Mouse (Mus musculus) limb, embryonic 11.5 days (tissue): ENCODE data around the gene Tmed1. TPM values are rescaled to one million over a fixed set of nuclear protein-coding genes. Genes with fewer than 3 reads are reported as not detected.
A peak's percentile ranks its signal among the peaks of the same experiment; 100 is the strongest.

Experiments
- ATAC-seq: fragments of 200-750 bp; cut with Nextera tagmentation; 2 replicates; pipeline ENCODE4 v1.8.0; 2017; ENCODE audit warnings: low read depth; ENCODE audit not compliant: insufficient number of reproducible peaks, low FRiP score, low TSS enrichment
- DNase-seq: peaks from one replicate; pipeline ENCODE4 v3.0.0-alpha.2; 2015; ENCODE audit warnings: low spot score
- H3K27ac ChIP-seq: fragments of 300-500 bp; sonication (generic); replicated peaks from 2 replicates; pipeline ENCODE4 v1.5.1; 2014; ENCODE audit warnings: low read depth, mild to moderate bottlenecking, low read length
- H3K27me3 ChIP-seq: fragments of 300-500 bp; sonication (generic); 2 replicates; pipeline ENCODE4 v1.6.1; 2014; ENCODE audit warnings: mild to moderate bottlenecking, low read length, mixed read lengths; ENCODE audit not compliant: control insufficient read depth, insufficient read depth
- H3K36me3 ChIP-seq: fragments of 300-500 bp; sonication (generic); 2 replicates; pipeline ENCODE4 v1.6.1; 2014; ENCODE audit warnings: mild to moderate bottlenecking, low read length, moderate library complexity, mixed read lengths; ENCODE audit not compliant: control insufficient read depth, insufficient read depth
- H3K4me1 ChIP-seq: fragments of 300-500 bp; sonication (generic); 2 replicates; pipeline ENCODE4 v1.6.1; 2014; ENCODE audit warnings: low read length, mixed read lengths; ENCODE audit not compliant: control insufficient read depth, insufficient read depth
- H3K4me2 ChIP-seq: fragments of 300-500 bp; sonication (generic); 2 replicates; pipeline ENCODE4 v1.6.1; 2014; ENCODE audit warnings: low read depth, mild to moderate bottlenecking, moderate library complexity; ENCODE audit not compliant: severe bottlenecking
- H3K4me3 ChIP-seq: fragments of 300-500 bp; sonication (generic); 2 replicates; pipeline ENCODE4 v1.5.1; 2014; ENCODE audit warnings: low read depth, low read length
- H3K9ac ChIP-seq: fragments of 300-500 bp; sonication (generic); 2 replicates; pipeline ENCODE4 v1.6.1; 2014; ENCODE audit warnings: mild to moderate bottlenecking, low read length
- H3K9me3 ChIP-seq: fragments of 300-500 bp; sonication (generic); 2 replicates; pipeline ENCODE4 v1.6.1; 2016; ENCODE audit warnings: low read length; ENCODE audit not compliant: control insufficient read depth
- WGBS: fragments of 180-500 bp; shearing (Covaris S2); extraction: QIAGEN DNeasy Blood & Tissue Kit; methylation state at CpG from one replicate; pipeline ENCODE4 v1.1.7; 2014; 5-methylcytosine and 5-hydroxymethylcytosine counted together
- polyA plus RNA-seq: library from polyadenylated mRNA; unstranded; fragments of >200 nt; fragmentation: Nextera tagmentation; extraction: Ambion mirVana; gene quantifications from 2 replicates; pipeline ENCODE4 v1.2.1, GENCODE M21; 2014

Tmed1 gene
- polyA plus RNA-seq, 1 experiment from 2014 or later, result 99.6 TPM

DNA sequence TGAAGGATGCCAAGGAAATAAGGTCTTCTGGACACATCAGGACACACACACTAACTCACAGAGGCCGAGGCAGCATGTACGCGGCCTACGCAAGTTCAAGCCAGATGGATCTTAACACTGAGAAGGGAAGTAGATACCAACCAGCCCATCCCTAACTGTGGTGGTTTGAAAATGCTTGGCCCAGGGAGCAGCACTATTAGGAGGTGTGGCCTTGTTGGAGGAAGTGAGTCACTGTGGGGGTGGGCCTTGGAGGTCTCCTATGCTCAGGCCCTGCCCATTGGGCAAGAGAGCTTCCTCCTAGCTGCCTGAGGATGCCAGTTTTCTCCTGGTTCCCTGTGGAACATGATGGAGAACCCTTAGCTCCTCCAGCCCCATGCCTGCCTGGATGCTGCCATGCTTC lies 3.4 kb upstream of the Tmed1 start:
- WGBS, result 98% methylated on average over 4 of the region's 4 CpGs
- no peak for ATAC-seq

DNA sequence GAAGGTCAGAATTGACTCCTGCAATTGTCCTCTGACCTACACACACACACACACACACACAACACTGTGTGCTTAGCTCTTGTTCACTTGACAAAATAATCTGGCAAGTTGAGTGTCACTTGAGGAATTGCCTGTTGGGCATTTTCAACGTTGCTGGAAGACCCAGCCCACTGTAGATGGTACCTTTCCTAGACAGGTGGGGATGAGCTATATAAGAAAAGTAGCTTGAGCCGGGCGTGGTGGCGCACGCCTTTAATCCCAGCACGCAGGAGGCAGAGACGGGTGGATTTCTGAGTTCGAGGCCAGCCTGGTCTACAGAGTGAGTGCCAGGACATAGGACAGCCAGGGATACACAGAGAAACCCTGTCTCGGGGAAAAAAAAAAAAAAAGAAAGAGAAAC lies 1.0 kb upstream of the Tmed1 start:
- Histone ChIP-seq H3K4me3 (peak overlapping the region; percentile 51), H3K27me3 (no peaks in the 10 kb centered on the region), H3K9me3 (no peaks in the 10 kb centered on the region), H3K4me1 (peaks cover 7% of the 10 kb centered on the region), H3K9ac (no peak overlapping the region; the same call in 1 of the 2 replicates), H3K27ac (no peak overlapping the region), H3K36me3 (peaks cover 10% of the 10 kb centered on the region), H3K4me2 (peak overlapping the region; percentile 62)
- DNase-seq (no peak), ATAC-seq (no peak)
- WGBS, result 81% methylated on average over 9 of the region's 9 CpGs

More for the DNA sequence above, 3.4 kb upstream of the Tmed1 start:
- H3K27me3 ChIP-seq, result no peaks in the 10 kb centered on the region
- H3K4me1 ChIP-seq, result peaks cover 7% of the 10 kb centered on the region
- no peak overlapping the region for H3K4me3 ChIP-seq
- no peak overlapping the region for H3K9ac ChIP-seq
- no peak overlapping the region for H3K27ac ChIP-seq
- no peak for DNase-seq
- no peaks in the 10 kb centered on the region for H3K9me3 ChIP-seq
- H3K36me3 ChIP-seq, result peaks cover 2% of the 10 kb centered on the region; the same call in 1 of the 2 replicates
- no peak overlapping the region for H3K4me2 ChIP-seq

DNA sequence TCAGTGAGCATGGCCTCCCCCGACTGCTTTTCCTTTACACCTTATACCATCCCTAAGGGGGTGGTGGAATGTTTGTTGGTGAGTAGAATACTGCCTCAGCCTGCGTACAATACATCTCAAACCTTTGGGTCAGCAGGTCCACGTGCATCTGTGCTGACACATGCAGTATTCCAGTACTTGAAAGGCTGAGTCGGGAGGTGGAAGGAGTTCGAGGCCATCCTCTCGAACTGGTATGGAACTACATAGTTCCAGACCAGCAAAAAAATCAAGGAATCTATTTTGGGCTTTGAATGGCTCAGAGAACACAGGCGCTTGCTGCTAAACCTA lies 600 bp upstream of the Tmed1 start:
- no peak for DNase-seq
- 8% methylated on average over 7 of the region's 7 CpGs for WGBS
- no peak for ATAC-seq
- peak overlapping the region; percentile 16; the same call in 1 of the 2 replicates for H3K27ac ChIP-seq
- H3K4me3 ChIP-seq, result peak overlapping the region; percentile 51
- no peaks in the 10 kb centered on the region for H3K9me3 ChIP-seq
- peak overlapping the region; percentile 53 for H3K9ac ChIP-seq
- no peaks in the 10 kb centered on the region for H3K27me3 ChIP-seq
- H3K4me1 ChIP-seq, result peaks cover 7% of the 10 kb centered on the region
- peaks cover 11% of the 10 kb centered on the region for H3K36me3 ChIP-seq
- H3K4me2 ChIP-seq, result peak overlapping the region; percentile 62

DNA sequence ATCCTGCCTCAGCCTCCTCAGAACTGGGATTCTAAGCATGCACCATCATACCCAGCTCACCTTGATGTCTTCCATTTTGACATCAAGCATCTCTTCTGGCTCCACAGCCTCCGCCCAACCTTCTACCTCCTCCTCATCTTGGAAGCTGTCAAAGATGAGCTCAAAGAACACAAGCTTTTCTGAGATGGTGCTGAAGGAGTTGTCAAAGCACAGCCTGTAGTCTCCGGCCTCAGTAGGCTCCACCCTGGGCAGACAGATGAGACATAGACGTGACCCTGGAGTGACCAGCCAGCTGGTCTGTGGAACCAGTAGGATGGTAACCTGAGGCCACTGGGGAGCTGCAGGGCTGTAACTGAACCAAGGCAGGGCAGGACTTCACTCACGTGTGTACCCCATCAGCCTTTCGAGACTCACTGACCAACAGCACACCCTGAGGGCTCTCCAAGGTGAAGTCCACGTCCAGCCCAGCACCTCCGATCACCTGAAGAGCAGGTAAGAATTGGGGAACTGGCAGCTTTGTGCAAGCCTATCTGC lies 1.1 kb downstream of the Tmed1 start:
- Histone ChIP-seq H3K36me3 (peaks cover 15% of the 10 kb centered on the region), H3K9me3 (no peaks in the 10 kb centered on the region), H3K9ac (0 out of 2 replicates have a peak overlapping the region, but pooled peaks have one; percentile 30), H3K4me1 (peaks cover 7% of the 10 kb centered on the region), H3K27ac (no peak overlapping the region), H3K4me3 (peak overlapping the region; percentile 51; the same call in 1 of the 2 replicates), H3K4me2 (peak overlapping the region; percentile 62), H3K27me3 (no peaks in the 10 kb centered on the region)
- DNase-seq, result no peak
- WGBS, result 73% methylated on average over 7 of the region's 7 CpGs
- ATAC-seq, result no peak

DNA sequence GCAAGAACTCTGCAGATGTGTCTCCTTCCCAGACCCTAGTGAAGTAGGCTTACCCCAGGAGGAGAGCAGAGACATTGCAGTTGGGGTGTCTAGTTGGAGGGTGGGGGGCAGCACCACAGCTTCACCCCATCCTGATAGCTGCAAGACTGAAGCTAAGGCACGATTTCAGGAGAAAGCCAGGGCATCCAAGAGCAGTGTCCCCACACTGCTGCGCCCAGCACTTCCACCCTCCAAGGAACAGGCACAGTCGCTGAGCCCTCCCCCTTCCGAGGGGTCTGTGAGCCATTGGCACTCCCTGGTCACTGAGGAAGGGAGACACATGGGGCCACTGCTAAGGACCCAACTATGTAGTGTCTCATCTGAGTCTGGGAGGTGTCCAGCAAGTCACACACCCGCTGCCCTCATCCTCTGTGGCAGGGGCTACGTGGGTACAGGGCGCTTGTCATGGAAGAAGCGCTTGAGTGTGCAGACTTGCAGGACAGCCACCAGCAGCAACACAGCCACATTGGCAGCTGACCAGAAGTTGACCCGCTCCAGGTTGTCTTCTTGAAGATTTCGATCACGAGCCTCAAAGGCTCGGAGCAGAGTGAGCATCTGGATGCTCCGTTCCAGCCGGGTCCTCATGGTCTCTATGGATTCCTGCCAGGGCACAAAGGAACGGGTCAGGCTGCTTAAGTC lies 2.2 kb downstream of the Tmed1 start:
- H3K4me3 ChIP-seq, result no peak overlapping the region
- no peak overlapping the region for H3K4me2 ChIP-seq
- H3K4me1 ChIP-seq, result peaks cover 7% of the 10 kb centered on the region
- H3K36me3 ChIP-seq, result peaks cover 17% of the 10 kb centered on the region
- no peak overlapping the region for H3K27ac ChIP-seq
- H3K27me3 ChIP-seq, result no peaks in the 10 kb centered on the region
- DNase-seq (no peak), ATAC-seq (no peak)
- no peaks in the 10 kb centered on the region for H3K9me3 ChIP-seq
- WGBS, result 94% methylated on average over 15 of the region's 15 CpGs
- no peak overlapping the region for H3K9ac ChIP-seq

DNA sequence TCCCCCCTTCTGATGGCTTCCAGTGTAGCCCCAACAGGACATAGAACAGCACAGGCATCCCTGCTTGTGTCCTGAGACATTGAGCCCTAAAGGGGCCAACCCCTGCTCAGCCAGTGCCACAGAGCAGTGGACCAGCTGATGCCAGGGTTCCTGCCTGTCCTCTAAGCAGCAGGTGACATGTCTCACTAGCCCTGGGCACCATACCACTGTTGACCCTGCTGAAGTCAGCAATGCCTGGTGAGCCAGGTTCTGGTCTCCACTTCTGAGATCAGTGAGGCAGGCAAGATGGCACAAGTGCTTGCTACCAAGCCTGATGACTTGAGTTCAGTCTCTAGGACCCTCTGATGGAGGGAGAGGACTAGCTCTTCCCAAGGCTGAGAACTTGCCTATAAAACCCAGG lies 4.3 kb downstream of the Tmed1 start:
- H3K9ac ChIP-seq, result no peak overlapping the region
- no peaks in the 10 kb centered on the region for H3K27me3 ChIP-seq
- no peak overlapping the region for H3K4me2 ChIP-seq
- H3K27ac ChIP-seq, result no peak overlapping the region
- no peak overlapping the region for H3K4me3 ChIP-seq
- no peak for ATAC-seq
- peaks cover 7% of the 10 kb centered on the region for H3K4me1 ChIP-seq
- no peaks in the 10 kb centered on the region for H3K9me3 ChIP-seq
- H3K36me3 ChIP-seq, result peaks cover 17% of the 10 kb centered on the region
- no peak for DNase-seq

DNA sequence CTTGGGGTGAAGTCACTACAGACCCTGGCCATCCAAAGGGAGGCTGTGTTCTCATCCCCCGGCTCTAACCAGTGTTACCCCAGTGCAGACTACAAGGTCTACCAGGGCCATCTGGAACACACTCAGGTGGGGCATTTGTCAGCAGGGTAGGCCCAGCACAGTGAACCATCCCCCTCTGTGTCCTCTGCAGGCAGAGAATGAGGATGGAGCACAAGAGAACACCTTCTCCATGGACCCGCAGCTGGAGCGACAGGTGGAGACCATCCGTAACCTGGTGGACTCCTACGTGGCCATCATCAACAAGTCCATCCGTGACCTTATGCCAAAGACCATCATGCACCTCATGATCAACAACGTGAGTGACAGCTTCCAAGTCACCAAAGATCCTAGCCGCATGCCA lies 6.7 kb downstream of the Tmed1 start:
- 97% methylated on average over 8 of the region's 8 CpGs for WGBS
- no peak for ATAC-seq

DNA sequence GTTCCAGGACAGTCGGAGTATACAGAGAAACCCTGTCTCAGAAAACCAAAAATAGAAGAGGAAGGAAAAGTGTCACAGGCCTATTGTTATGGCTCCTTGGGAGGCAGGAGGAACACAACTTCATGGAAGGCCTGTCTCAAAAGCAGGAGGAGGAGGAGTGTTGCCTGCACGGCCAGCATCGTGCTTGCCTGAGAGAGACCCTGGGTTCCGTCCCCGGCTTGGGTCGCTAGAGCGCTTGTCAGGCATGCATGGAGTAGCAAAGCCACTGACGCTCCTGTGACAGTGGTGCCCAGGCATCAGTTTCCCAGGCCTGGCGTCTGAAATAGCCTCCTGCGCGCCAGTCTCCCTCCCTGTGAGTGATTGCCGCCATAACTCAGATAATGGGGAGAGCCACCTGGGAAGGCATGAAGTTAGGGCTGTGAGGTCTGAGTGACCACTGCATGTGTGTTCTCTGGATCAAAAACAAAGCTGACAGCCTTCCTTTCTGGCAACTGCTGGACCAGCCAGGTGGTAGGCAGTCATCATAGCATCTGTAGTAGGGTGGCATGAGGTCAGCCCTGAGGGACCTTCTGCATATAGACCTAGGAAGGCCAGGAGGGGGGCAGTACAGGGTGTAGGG lies 11.7 kb downstream of the Tmed1 start:
- Histone ChIP-seq H3K4me2 (no peak overlapping the region), H3K4me3 (no peak overlapping the region), H3K36me3 (peaks cover 13% of the 10 kb centered on the region; the same call in 1 of the 2 replicates), H3K27ac (no peak overlapping the region), H3K4me1 (0 out of 2 replicates have a peak, but pooled peaks cover 2% of the 10 kb centered on the region), H3K27me3 (no peaks in the 10 kb centered on the region), H3K9ac (no peak overlapping the region), H3K9me3 (no peaks in the 10 kb centered on the region)
- 91% methylated on average over 12 of the region's 12 CpGs for WGBS
- DNase-seq, result no peak
- no peak for ATAC-seq

More for the DNA sequence above, 6.7 kb downstream of the Tmed1 start:
- Histone ChIP-seq H3K4me2 (no peak overlapping the region), H3K9ac (no peak overlapping the region), H3K36me3 (peaks cover 22% of the 10 kb centered on the region), H3K4me1 (no peaks in the 10 kb centered on the region), H3K4me3 (no peak overlapping the region), H3K27ac (no peak overlapping the region), H3K9me3 (no peaks in the 10 kb centered on the region), H3K27me3 (no peaks in the 10 kb centered on the region)
- DNase-seq, result no peak
